Mouse (Mus musculus) embryonic facial prominence, embryonic 13.5 days (tissue): ENCODE results near the gene Srgap2. TPM values are rescaled to one million over a fixed set of nuclear protein-coding genes. Genes with fewer than 3 reads are reported as not detected.

Experiments
- ATAC-seq: fragments of 200-750 bp; cut with Nextera tagmentation; 2 replicates; pipeline ENCODE4 v1.8.0; 2017; ENCODE audit warnings: low read depth; ENCODE audit not compliant: insufficient number of reproducible peaks, insufficient read depth, low FRiP score, low TSS enrichment
- H3K27ac ChIP-seq: fragments of 300-500 bp; sonication (generic); 2 replicates; pipeline ENCODE4 v1.5.1; 2015; ENCODE audit warnings: moderate library complexity, mild to moderate bottlenecking, inconsistent platforms
- H3K27me3 ChIP-seq: fragments of 300-500 bp; sonication (generic); 2 replicates; pipeline ENCODE4 v1.6.1; 2015; ENCODE audit warnings: mild to moderate bottlenecking, inconsistent platforms
- H3K36me3 ChIP-seq: fragments of 300-500 bp; sonication (generic); 2 replicates; pipeline ENCODE4 v1.6.1; 2015; ENCODE audit warnings: mild to moderate bottlenecking, inconsistent platforms
- H3K4me1 ChIP-seq: fragments of 300-500 bp; sonication (generic); 2 replicates; pipeline ENCODE4 v1.6.1; 2015; ENCODE audit warnings: inconsistent platforms
- H3K4me2 ChIP-seq: fragments of 300-500 bp; sonication (generic); 2 replicates; pipeline ENCODE4 v1.6.1; 2015; ENCODE audit warnings: moderate library complexity, mild to moderate bottlenecking, inconsistent platforms
- H3K4me3 ChIP-seq: fragments of 300-500 bp; sonication (generic); 2 replicates; pipeline ENCODE4 v1.5.1; 2015; ENCODE audit warnings: mild to moderate bottlenecking, inconsistent platforms
- H3K9ac ChIP-seq: fragments of 300-500 bp; sonication (generic); 2 replicates; pipeline ENCODE4 v1.6.1; 2015; ENCODE audit warnings: mild to moderate bottlenecking, inconsistent platforms
- H3K9me3 ChIP-seq: fragments of 300-500 bp; sonication (generic); 2 replicates; pipeline ENCODE4 v1.6.1; 2016; ENCODE audit warnings: inconsistent platforms
- WGBS: fragments of 180-500 bp; shearing (Covaris S2); methylation state at CpG from one replicate; pipeline ENCODE4 v1.1.7; 2015; ENCODE audit warnings: mixed read lengths; 5-methylcytosine and 5-hydroxymethylcytosine counted together
- polyA plus RNA-seq: library from polyadenylated mRNA; unstranded; fragments of >200 nt; fragmentation: Nextera tagmentation; extraction: Ambion mirVana; gene quantifications from 2 replicates; pipeline ENCODE4 v1.2.1, GENCODE M21; 2015

Srgap2 gene
- polyA plus RNA-seq, 1 experiment from 2014 or later = 16.6 TPM

- Histone ChIP-seq H3K27ac (peak overlapping the region; percentile 97), H3K4me1 (peaks cover 48% of the 10 kb centered on the region), H3K4me2 (peak overlapping the region; percentile 91), H3K9me3 (no peaks in the 10 kb centered on the region), H3K4me3 (peak overlapping the region; percentile 73), H3K27me3 (no peaks in the 10 kb centered on the region), H3K36me3 (no peaks in the 10 kb centered on the region), H3K9ac (peak overlapping the region; percentile 88)
- no peak for ATAC-seq
- under 1% methylated on average over 26 of the region's 26 CpGs for WGBS
Measured at GRCm38 (mm10) chr1:131525101-131525585, 2.0 kb downstream of the Srgap2 start.

- Histone ChIP-seq H3K36me3 (no peaks in the 10 kb centered on the region), H3K27ac (no peak overlapping the region), H3K4me1 (peaks cover 44% of the 10 kb centered on the region), H3K27me3 (no peaks in the 10 kb centered on the region), H3K4me2 (peak overlapping the region; percentile 91), H3K9me3 (no peaks in the 10 kb centered on the region), H3K4me3 (peak overlapping the region; percentile 73), H3K9ac (no peak overlapping the region)
- WGBS = 34% methylated on average over 3 of the region's 3 CpGs
- ATAC-seq = no peak
Measured at GRCm38 (mm10) chr1:131523794-131524193, 3.4 kb downstream of the Srgap2 start.

- WGBS = 89% methylated on average over 3 of the region's 3 CpGs
Measured at GRCm38 (mm10) chr1:131516588-131516987, 10.6 kb downstream of the Srgap2 start.

GRCm38 (mm10) chr1:131514197-131514596 lies 13.0 kb downstream of the Srgap2 start:
- no peak overlapping the region for H3K9ac ChIP-seq
- peaks cover 4% of the 10 kb centered on the region for H3K4me1 ChIP-seq
- no peak overlapping the region for H3K4me2 ChIP-seq
- WGBS = 53% methylated on average over 1 of the region's 1 CpGs
- H3K27ac ChIP-seq = no peak overlapping the region
- no peak for ATAC-seq
- no peaks in the 10 kb centered on the region for H3K27me3 ChIP-seq
- H3K9me3 ChIP-seq = no peaks in the 10 kb centered on the region
- no peak overlapping the region for H3K4me3 ChIP-seq
- H3K36me3 ChIP-seq = no peaks in the 10 kb centered on the region

More at GRCm38 (mm10) chr1:131516588-131516987, 10.6 kb downstream of the Srgap2 start:
- H3K27me3 ChIP-seq = no peaks in the 10 kb centered on the region
- no peak overlapping the region for H3K4me3 ChIP-seq
- H3K4me2 ChIP-seq = no peak overlapping the region
- no peaks in the 10 kb centered on the region for H3K36me3 ChIP-seq
- ATAC-seq = no peak
- peaks cover 11% of the 10 kb centered on the region for H3K4me1 ChIP-seq
- H3K9ac ChIP-seq = no peak overlapping the region
- no peak overlapping the region for H3K27ac ChIP-seq
- no peaks in the 10 kb centered on the region for H3K9me3 ChIP-seq

GRCm38 (mm10) chr1:131513136-131513535 lies 14.0 kb downstream of the Srgap2 start:
- 88% methylated on average over 2 of the region's 2 CpGs for WGBS
- peaks cover 4% of the 10 kb centered on the region for H3K4me1 ChIP-seq
- H3K27ac ChIP-seq = no peak overlapping the region
- no peak overlapping the region for H3K4me3 ChIP-seq
- no peak overlapping the region for H3K4me2 ChIP-seq
- H3K27me3 ChIP-seq = no peaks in the 10 kb centered on the region
- ATAC-seq = no peak
- no peaks in the 10 kb centered on the region for H3K36me3 ChIP-seq
- H3K9ac ChIP-seq = no peak overlapping the region
- no peaks in the 10 kb centered on the region for H3K9me3 ChIP-seq

GRCm38 (mm10) chr1:131511661-131512500 lies 15.3 kb downstream of the Srgap2 start:
- H3K4me3 ChIP-seq = no peak overlapping the region
- H3K9ac ChIP-seq = no peak overlapping the region
- H3K4me1 ChIP-seq = peaks cover 4% of the 10 kb centered on the region
- no peak overlapping the region for H3K4me2 ChIP-seq
- 70% methylated on average over 3 of the region's 3 CpGs for WGBS
- H3K27me3 ChIP-seq = no peaks in the 10 kb centered on the region
- no peaks in the 10 kb centered on the region for H3K9me3 ChIP-seq
- no peak for ATAC-seq
- H3K36me3 ChIP-seq = no peaks in the 10 kb centered on the region
- H3K27ac ChIP-seq = peak overlapping the region; percentile 16; the same call in 1 of the 2 replicates

GRCm38 (mm10) chr1:131511131-131511530 lies 16.0 kb downstream of the Srgap2 start:
- ATAC-seq = no peak
- Histone ChIP-seq H3K4me1 (peaks cover 4% of the 10 kb centered on the region), H3K9ac (no peak overlapping the region), H3K27me3 (no peaks in the 10 kb centered on the region), H3K4me3 (no peak overlapping the region), H3K27ac (no peak overlapping the region), H3K9me3 (no peaks in the 10 kb centered on the region), H3K4me2 (no peak overlapping the region), H3K36me3 (no peaks in the 10 kb centered on the region)

- no peak for ATAC-seq
- Histone ChIP-seq H3K9me3 (no peaks in the 10 kb centered on the region), H3K4me3 (no peak overlapping the region), H3K36me3 (no peaks in the 10 kb centered on the region), H3K9ac (no peak overlapping the region), H3K27me3 (no peaks in the 10 kb centered on the region), H3K27ac (no peak overlapping the region; the same call in 1 of the 2 replicates), H3K4me2 (no peak overlapping the region), H3K4me1 (no peaks in the 10 kb centered on the region)
- 70% methylated on average over 1 of the region's 1 CpGs for WGBS
Measured at GRCm38 (mm10) chr1:131501681-131502080, 25.5 kb downstream of the Srgap2 start.

- peaks cover 7% of the 10 kb centered on the region for H3K4me1 ChIP-seq
- H3K9ac ChIP-seq = no peak overlapping the region
- ATAC-seq = no peak
- H3K4me3 ChIP-seq = no peak overlapping the region
- H3K4me2 ChIP-seq = no peak overlapping the region
- WGBS = 86% methylated on average over 1 of the region's 1 CpGs
- H3K9me3 ChIP-seq = no peaks in the 10 kb centered on the region
- no peak overlapping the region for H3K27ac ChIP-seq
- no peaks in the 10 kb centered on the region for H3K27me3 ChIP-seq
- H3K36me3 ChIP-seq = no peaks in the 10 kb centered on the region
Measured at GRCm38 (mm10) chr1:131498231-131498630, 28.9 kb downstream of the Srgap2 start.

- no peaks in the 10 kb centered on the region for H3K9me3 ChIP-seq
- H3K4me2 ChIP-seq = no peak overlapping the region
- no peak overlapping the region for H3K27ac ChIP-seq
- H3K36me3 ChIP-seq = no peaks in the 10 kb centered on the region
- WGBS = 76% methylated on average over 4 of the region's 4 CpGs
- no peak for ATAC-seq
- no peak overlapping the region for H3K9ac ChIP-seq
- H3K4me3 ChIP-seq = no peak overlapping the region
- H3K4me1 ChIP-seq = peaks cover 7% of the 10 kb centered on the region
- H3K27me3 ChIP-seq = no peaks in the 10 kb centered on the region
Measured at GRCm38 (mm10) chr1:131493966-131494898, 32.9 kb downstream of the Srgap2 start.

- Histone ChIP-seq H3K27me3 (no peaks in the 10 kb centered on the region), H3K9me3 (no peaks in the 10 kb centered on the region), H3K4me2 (no peak overlapping the region), H3K9ac (no peak overlapping the region), H3K4me3 (no peak overlapping the region), H3K27ac (no peak overlapping the region), H3K36me3 (no peaks in the 10 kb centered on the region), H3K4me1 (peaks cover 10% of the 10 kb centered on the region)
- no peak for ATAC-seq
- WGBS = 69% methylated on average over 2 of the region's 2 CpGs
Measured at GRCm38 (mm10) chr1:131492360-131492759, 34.8 kb downstream of the Srgap2 start.
